Mouse (Mus musculus) urinary bladder, postnatal 10 days (tissue): ENCODE measurements around the gene Lrrc61.

Experiments
- DNase-seq: peaks from one replicate; pipeline ENCODE4 v3.0.0; 2022; ENCODE audit warnings: low spot score

Lrrc61 gene

GRCm38 (mm10) chr6:48593158-48594042 is 38.8 kb downstream of the Lrrc61 start, which contains the start of the genes Repin1 and Gm44965:
Gene Repin1, plus strand, starts transcription at chr6:48593883.
Gene Gm44965, plus strand, starts transcription at chr6:48593941.
- peak; percentile 75 for DNase-seq

DNA sequence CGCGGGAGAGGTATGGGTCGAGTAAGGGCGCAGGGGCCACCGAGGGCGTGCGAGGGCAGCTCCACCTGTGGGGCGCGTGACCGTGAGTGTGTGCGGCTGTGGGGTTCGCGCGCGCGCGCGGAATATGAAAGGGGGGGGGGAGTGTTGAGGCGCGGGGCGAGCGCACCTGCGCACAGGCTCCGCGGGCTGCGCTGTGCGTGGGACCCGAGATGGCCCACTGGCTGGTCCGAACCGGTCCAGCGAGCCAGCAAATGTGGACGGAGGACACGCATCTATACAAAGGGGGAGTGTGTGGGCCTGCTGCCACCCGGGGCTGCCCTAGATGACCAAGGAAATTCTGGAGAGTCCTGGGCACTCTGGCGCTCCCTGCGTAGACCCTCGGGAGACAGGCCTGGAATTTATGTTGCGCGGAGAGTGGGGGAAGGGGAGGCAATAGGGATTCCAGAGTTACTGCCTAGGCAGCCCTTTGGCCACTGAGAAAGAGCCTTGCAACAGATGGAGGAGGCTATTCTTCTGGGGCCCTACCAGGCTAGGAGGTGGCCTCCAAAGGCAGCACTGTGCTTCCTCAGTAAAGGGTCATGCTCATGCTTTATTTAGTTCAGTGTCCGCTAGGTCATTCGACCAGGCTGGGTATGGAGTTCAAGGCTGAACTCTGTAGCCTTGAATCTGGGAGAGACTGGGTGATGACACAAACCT is 39.6 kb downstream of the Lrrc61 start:
- DNase-seq = no peak

GRCm38 (mm10) chr6:48595278-48595677 is 40.7 kb downstream of the Lrrc61 start:
- DNase-seq = no peak

- DNase-seq = no peak
These were observed 42.1 kb downstream of the Lrrc61 start for GRCm38 (mm10) chr6:48596545-48597232.

- DNase-seq = no peak
These were observed 42.6 kb downstream of the Lrrc61 start for GRCm38 (mm10) chr6:48597233-48597625.

- no peak for DNase-seq
These were observed 46.0 kb downstream of the Lrrc61 start for GRCm38 (mm10) chr6:48600594-48600993.

- peak; percentile 85 for DNase-seq
These were observed 46.9 kb downstream of the Lrrc61 start, which contains the start of gene Zfp775 for GRCm38 (mm10) chr6:48601271-48602079. Gene Zfp775, plus strand, starts transcription at chr6:48602063.

DNA sequence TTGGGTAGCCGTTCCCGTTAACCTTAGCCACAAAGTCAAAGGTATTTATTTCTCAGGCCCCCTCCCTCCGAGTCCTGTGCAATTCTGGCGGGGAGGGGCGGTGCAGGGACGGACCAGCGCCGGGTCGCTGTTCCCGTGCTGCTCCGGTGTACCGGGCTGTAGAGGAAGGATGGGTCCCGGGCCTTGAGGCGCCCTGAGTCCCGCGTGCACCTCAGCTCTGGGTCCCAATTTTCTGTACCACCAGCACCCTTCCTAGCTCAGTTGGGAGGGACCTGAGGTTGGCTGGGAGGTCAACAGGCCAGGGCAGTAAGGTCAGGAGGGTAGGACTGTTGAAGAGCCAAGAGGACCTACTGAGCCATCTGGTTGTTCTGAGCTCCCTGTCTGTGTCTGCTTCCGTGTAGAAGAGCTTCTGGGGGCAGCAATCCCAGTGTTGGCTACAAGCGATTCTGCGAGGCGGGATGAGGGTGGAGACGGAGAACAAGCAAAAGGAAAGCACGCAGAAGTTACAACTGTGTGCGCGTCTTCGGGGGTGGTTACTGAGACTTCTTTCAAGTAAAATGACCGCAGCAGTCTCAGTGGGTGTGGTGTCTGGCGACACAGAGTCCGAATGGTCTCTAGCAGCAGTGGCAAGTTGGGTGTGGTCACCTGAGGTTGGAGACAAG is 47.6 kb downstream of the Lrrc61 start:
- no peak for DNase-seq

DNA sequence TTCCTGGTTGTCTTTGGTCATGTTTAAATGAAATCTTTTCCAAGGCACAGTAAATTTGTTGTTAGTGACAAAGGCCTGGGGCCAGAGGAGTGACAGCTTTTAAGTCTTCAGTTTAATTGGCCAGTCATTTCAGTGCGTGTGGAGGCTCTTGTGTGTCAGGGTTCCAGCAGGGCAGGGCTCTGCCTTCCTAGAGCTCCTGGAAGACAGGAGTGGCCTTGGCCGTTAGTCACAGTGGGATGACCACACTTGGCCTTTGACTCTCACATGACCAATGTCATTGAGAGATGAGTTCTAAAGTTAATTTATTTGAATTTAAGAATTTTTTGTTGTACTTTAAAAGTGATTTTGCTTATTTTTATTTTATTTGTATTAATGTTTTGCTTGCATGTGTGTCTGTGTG is 53.5 kb downstream of the Lrrc61 start:
- DNase-seq = no peak

- no peak for DNase-seq
These were observed 54.9 kb downstream of the Lrrc61 start for GRCm38 (mm10) chr6:48609512-48609911.

DNA sequence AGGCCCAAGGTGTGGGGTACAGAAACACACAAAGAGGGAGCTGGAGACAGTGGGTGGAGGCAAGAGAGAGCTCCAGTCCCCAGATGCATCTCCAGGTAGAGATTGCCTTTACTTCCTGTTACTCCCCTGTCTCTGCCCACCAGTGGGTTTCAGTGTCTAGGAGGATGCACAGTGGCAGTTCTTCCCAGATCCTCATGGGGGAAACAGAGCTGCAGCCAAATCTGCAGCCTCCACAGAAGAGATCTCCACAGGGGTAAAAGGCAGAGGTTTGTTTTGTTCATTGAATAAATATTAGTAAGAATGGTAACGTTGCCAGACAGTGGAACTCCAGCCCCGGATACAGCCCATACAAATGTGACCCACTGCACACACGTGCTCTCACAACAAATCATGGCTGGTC is 56.1 kb downstream of the Lrrc61 start:
- DNase-seq = no peak

DNA sequence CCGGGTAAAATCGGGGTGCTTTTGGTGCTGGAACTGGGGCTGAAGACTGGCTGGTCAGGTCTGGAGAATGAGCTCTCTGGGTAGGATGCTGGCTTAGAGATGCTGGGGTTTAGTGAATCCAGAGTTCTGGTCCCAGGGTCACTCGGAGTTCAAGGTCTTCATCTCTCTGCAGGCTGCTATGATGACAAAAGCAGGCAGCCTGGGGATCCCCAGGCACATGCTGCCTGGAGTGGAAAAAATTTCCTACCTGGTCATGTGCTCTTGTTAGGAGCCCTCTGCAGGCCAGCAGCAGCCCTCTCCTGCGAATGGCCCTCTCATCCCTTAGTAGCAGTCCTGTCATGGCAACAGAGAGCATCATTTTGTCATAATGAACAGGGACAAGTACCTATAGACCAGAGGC is 58.9 kb downstream of the Lrrc61 start:
- DNase-seq = no peak

DNA sequence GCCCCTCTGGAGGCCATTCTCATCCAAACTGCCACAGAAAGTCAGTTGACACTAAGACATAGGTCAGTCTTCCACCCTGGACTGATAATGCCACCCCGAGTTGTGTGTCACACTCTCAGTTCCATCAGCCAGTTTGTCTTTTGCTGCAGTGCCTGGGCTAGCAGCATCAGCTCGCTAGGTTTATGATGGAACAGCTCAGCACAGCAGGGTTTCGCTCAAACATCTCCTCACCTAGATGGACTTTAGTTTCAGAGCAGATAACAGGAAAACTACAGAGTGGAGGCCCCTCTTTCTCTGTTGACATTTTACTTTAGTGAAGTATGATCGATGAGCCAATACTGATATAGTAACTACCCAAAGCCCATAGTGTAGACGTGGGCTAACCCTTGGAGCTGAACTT is 60.2 kb downstream of the Lrrc61 start:
- no peak for DNase-seq

DNA sequence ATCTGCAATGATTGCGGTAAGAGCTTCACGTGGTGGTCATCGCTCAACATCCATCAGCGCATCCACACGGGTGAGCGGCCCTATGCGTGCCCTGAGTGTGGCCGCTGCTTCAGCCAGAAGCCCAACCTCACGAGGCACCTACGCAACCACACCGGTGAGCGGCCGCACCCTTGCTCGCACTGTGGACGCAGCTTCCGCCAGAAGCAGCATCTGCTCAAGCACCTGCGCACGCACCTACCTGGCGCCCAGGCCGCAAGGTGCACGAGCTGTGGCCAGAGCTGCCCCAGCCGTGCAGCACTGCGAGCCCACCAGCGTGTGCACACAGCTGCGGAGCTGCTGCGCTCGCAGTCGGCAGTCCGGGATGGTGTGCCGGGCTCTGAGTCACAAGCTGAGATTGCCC is 65.4 kb downstream of the Lrrc61 start:
- DNase-seq = no peak
